Mouse (Mus musculus): ENCODE data around the gene Btc.

Gene Btc

DNA sequence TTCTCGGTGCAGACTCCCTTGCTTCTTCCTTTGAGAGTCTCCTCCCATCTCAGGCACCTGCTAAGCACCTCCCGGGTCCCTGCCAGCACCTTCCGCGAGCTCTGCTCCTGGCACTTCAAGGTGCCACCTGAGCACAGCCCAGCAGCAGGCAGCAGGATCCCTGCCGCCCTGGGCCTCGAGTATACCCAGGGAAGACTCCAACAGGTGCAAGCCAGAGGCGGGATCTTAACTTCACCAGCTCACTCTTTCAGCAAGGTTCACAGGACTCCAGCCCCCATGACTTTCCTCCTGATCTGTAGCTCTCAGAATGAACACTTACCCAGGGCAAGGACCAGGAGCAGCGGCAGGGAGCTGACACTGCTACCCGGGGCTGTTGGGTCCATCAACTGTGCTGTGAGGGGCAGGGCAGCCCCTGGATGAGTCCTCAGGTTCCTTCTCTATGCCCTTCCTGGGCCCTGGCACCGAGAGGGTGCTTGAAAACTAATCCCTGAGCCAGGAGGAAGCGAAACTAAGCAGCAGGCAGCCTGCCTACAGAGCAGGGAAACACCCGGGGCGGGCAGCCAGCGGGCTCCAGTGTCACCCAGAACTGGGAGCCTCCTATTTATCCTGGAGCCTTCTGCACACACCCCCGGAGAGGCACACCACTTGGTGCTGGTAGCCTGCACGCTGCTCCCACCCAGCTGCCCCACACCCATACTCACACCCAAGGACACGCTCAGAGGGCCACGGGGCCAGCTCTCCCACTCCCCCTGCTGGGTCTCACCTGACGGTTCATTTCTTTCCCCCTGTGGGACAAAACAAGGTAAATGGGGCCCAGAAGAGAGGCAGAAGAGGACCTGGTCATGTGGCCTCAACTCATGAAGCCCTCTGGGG, at the start of gene Btc:
Gene Btc, minus strand, starts transcription at position 656 of the 873 bp plus-strand sequence.
- peak; percentile 41 to 62 for DNase-seq (ENCODE audit: low spot score in 2 of 2)

DNA sequence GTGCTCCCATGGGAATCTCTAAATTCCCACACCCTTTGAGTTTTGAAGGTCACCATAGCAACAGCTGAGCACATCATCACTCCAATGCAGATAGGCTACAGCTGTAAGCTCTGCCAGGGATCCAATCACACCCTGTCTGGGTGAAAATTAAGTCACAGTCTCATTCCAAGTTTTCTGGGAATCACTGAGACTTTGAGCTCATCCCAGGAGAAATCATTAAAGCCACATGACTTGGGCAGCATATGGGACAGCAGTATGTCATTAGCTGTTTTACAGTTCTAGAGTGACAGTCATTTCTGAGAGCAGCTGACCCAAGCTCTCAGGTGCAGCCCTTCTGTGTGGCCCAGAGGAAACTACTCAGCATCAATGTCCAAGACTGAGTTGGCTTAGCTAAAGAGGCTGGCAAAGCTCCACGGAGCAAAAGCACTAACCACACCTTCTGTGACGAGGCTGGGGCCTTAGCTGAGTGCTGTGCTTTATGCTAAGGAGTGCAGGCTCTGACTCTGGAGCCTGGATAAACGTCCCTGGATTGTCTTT, 42.3 kb upstream of the Btc start:
- peak in 1 of 2 experiments; percentile 41 for DNase-seq (ENCODE audit: low spot score in 2 of 2)

DNA sequence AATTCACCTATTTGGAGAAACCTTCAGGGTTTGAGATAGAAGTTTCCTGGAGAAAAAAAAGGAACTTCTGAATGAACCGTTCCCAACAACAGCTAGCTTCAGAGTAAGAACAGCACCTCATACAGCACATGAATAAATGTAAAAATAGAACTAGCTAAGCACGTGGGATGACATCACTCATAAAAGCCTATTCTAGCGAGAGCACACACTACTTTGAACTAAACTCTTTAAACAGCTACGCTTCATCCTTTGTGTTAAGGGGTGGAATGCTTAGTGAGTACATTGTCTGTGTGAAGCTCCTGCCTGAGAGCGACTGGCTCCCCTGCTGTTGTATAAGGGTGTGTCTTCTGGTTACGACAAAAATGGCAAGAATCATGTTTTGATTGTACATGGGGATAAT, 33.8 kb upstream of the Btc start:
- DNase-seq (ENCODE audit: low spot score in 2 of 2) = no peak

DNA sequence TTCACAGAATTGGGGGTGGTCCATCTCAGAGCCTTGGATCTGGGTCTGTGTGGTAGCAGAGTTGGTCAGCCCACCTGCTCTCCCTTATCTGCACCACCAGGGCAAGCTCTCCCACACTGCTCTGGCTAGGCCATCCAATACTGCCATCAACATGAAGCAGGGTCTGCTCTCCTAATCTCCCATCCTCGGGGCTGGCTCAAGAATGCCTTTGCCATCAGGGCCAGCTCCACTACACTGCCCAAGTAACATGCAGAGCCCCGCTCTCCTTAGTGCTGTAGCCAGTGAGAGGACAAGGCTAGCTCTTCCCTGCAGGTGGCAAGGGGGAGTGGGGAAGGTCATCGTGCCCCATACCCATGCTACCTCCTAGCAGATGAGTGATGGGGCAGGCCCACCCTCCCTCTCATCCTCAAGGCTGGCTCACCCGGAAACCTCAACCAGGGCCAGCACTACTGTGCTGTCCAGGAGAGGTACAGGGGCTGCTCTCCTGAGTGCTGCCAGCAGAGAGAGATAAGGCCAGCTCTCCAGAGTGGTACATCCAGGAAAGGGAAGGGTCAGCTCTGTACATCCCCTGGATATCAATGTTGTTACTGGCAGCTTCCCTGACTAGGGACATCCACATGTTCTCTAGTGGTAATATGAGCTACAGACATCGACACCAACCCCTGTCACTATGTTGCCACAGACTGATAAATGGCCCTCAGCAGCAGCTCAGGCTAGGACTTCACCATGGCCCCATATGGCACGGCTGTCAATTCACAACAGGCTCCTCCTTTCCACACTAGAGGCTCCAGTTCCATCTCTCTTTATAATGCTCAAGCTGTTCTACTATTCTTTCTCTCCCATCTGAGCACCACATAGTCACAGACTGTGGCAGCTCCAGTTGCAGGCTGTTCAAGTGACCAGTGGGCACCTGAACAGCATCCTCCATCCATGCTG, 32.2 kb upstream of the Btc start:
- DNase-seq (ENCODE audit: low spot score in 2 of 2) = no peak

DNA sequence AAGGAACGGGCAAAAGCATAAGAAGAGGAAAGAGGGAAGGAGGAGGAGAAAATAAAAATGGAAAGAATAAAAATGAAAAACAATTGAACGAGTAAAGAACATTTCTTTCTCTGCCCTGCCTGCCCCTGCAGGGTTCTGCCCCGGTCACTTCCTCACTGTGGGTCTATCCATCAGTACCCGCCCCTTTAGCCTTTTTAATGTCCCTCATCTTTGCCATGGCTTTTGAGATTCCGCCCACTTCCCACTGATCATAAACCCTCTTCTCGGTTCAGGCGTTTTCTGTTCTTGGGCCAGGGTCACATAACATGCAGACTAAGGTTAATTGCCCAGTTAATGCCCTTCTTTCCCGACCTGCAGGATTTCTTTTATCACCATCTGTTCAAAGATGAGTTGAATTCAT, 25.8 kb upstream of the Btc start:
- DNase-seq (ENCODE audit: low spot score in 2 of 2) = no peak

DNA sequence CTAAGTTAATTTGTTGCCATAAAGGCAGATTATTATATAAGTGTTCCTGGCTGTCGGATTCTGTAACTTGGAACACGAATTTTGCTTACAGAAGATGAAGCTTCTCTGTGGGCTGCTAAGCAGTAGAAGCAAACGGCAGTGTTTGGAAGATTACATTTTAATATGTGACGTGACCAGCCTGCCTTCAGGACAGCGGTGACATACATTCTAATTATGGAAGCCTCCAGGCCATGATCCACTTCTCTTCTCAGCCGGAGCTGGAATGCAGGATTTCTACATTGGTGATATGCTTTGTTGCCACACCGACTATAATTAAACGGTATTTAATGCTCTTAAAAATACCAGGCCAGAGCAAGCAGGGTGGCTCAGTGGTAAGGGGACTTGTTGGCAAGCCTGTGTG, 11.0 kb upstream of the Btc start:
- peak; percentile 13 to 49 for DNase-seq (ENCODE audit: low spot score in 2 of 2)

DNA sequence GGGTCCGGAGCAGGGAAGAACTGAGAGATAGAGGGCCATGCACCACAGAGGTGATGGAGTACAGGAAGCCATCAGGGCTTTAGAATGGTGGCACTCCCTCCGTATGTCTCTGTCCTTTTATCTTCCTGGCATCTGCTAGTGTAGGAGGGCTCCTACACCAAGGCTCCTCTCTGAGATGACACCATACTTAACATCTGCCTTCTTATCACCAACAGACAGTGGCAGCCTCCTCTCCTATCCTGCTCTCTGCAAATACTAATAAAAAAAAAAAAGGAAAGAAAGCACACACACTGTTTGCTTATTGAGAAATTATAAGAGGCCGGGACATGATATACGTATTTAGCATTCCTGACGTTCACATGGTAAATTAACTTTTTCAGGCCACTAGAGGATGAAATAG, 1.5 kb upstream of the Btc start:
- DNase-seq (ENCODE audit: low spot score in 2 of 2) = no peak

DNA sequence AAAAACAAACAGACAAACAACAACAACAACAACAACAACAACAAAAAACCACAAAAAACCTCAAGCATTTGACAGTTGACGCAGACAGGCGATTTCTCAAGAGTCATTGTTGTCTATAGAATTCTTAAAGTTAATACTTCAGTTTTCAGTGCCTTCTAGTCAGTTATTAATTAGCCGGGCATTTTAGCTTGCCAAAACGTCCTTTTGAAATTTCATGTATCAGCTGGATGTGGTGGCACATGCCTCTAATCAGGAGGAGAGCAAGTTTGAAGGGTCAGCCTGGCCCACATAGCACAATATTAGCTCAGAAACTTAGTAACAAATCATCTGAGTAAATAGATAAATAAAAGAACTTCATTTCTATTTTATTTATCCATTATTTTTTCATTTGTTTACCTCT, 487 bp upstream of the Btc start:
- DNase-seq (ENCODE audit: low spot score in 2 of 2) = no peak

DNA sequence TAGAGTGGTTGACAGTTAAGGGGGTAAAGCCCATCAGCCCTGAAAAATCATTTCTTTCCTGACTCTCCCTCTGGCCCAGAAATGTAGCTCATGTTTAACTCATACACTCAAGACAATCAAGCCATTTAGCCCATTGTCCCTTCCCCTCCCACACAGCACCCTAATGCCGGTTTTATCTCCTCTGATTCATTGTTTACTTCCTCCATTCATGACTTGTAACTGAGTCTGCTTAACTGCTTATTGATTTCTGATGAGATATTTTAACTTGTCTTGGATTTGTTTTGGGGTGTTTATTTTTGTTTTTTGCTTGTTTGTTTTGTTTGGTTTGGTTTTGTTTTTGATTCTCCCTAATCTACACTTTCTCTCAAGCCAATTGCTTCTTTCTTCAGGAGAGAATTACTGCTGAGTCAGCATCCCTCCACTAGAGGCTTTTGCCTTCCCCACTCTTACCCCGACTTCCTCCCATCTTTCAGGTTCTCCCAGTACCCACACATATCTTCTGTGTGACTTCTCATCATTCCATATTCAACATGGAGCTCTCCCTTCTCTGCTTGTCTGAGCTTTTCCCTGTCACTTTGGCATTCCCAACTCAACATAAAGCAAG, 2.2 kb downstream of the Btc start:
- DNase-seq (ENCODE audit: low spot score in 2 of 2) = no peak

DNA sequence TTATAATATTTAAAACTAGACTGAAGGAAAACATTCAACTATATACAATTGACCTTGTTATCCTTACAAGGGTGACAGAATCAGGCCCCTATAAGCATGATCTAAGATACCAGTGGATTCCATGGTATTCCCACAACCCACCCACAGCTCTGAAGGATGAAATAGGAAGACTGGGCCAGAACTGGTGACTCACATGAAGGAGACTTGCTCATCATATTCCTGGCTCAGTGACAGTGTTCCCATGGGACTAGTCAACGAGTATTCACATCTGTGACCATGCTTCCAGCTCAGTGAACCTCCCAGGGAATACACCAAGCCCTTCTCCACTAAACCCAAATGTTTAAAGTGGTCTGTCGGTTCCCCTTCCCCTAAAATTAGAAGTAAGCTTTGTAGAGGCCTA, 27.3 kb downstream of the Btc start:
- no peak for DNase-seq (ENCODE audit: low spot score in 2 of 2)

DNA sequence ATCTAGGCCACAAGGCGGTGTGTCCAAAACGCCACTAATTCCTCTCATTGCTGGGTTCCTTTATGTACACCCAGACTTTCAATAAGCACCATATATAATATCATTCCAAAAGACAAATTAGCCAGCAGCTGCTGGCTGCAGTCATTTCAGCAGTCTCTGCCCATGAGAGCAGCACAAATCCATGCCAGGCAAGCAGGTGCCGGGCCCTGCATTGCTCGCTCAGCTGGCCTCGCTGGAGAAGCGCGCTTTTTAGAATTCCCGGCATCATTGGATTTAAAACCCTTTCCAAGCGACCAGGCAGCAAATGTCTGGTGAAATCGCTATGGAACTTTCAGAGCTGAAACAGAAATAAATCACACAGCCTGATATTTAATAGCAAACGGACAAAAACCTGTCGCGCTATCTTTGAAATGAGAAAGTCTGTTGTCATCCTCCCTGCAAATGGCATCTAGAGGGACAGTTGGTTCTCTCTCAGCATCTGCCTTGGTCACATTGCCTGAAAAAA, 34.7 kb downstream of the Btc start:
- no peak for DNase-seq (ENCODE audit: low spot score in 2 of 2)

DNA sequence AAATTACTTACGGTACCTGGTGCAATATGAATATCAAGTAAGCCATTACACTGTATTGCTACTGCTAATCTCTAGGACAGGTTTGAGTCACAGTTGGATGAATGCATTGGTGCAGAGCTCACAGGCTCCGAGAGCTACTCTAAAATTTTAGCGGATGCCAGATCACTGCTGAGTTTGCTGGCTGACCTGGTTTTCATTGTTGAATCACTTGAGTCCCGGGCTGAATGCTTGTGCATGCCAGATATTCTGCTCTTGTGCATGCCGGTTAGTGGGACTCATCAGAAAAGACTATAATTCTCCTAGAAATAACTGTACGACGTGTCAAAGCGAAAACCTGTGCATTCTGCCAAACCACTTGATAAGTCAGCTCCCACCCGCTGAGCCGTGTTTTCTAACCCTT, 35.9 kb downstream of the Btc start:
- peak; percentile 14 to 15 for DNase-seq (ENCODE audit: low spot score in 2 of 2)

DNA sequence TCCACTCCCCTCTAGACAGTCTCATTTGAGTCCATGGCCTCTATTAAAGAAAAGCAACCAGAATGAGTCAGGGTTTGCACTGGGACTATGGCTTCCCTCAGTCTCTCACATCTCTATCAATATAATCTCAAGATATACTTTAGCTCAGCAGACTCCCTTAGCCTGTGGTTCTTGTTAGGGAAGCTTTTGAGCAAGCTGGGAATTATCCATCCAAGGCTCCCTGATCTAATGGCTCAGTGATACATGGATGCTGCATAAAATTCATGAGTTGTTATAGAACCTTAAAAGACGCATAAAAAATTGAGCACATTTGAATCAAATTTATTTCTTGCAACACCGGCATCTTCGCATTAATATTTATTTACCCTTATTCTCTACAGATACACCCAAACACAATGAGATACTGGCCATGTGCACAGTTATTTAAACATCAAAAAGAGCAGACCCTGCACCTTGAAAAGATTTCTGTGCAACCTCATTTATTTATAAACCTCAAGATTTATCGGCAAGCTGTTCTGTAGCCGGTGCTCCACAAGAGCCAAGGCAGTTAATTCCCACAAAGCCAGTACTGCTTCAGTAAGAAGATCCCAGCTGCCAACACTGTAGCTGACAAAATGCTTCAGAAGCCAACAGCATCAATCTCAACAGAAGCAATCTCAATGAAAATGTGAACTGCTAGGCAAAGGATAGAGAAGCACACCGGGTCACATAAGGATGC, 39.4 kb downstream of the Btc start:
- peak in 1 of 2 experiments; percentile 21 for DNase-seq (ENCODE audit: low spot score in 2 of 2)

DNA sequence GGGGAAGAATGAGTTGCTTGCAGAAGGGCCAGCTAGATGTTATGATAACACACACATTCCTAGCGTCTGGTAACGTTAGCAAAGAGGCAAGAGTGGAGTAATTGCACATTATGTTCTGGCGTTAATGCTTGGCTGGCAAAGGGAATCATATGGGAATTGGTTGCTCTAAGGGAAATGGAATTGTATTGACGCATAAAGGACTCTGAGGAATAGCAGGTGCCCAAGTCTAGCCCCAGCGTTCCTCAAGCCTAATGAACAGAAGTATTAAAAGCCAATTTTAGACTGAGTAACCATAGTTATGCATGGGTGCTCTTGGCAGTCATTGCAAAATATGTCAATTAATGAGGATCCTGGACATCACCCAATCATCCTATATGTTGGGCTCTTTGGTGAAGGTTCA, 50.1 kb downstream of the Btc start:
- DNase-seq (ENCODE audit: low spot score in 2 of 2) = no peak

DNA sequence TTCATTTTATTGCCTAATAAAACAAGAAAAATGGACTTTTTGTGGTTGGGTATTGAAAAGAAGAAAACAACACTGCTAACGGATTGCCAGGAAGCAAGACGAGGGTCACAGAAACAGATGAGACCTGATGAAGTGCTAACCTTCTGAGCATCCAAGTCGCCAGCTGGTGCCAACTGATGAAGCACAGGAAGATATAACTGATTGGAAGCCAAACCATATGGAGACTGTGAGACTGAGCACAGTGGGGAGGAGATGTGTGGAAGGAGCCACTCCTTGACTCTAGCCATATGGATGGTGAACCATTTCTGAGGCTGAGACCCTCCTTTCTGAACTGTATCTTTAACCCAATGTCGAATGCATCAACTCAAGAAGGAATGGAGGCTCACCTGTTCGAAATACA, 57.1 kb downstream of the Btc start:
- DNase-seq (ENCODE audit: low spot score in 2 of 2) = no peak

DNA sequence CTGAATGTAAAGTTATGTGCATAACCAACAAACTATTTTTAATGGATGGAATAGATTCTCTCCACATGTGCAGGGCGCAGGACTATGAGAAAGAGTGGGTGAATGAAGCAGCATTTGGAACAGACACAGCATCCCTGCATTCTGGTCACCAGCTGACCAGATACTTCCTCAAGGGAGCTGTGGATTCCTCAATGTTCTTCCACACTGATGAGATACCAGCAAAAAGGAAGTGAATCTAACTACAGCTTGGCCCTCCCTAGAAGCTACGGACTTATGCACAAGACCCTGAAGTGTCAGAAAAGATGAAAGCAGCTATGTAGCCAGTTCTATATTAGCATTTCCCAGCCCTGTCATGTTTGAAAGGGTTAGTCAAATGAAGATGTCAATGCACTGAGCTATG, 57.7 kb downstream of the Btc start:
- no peak for DNase-seq (ENCODE audit: low spot score in 2 of 2)

DNA sequence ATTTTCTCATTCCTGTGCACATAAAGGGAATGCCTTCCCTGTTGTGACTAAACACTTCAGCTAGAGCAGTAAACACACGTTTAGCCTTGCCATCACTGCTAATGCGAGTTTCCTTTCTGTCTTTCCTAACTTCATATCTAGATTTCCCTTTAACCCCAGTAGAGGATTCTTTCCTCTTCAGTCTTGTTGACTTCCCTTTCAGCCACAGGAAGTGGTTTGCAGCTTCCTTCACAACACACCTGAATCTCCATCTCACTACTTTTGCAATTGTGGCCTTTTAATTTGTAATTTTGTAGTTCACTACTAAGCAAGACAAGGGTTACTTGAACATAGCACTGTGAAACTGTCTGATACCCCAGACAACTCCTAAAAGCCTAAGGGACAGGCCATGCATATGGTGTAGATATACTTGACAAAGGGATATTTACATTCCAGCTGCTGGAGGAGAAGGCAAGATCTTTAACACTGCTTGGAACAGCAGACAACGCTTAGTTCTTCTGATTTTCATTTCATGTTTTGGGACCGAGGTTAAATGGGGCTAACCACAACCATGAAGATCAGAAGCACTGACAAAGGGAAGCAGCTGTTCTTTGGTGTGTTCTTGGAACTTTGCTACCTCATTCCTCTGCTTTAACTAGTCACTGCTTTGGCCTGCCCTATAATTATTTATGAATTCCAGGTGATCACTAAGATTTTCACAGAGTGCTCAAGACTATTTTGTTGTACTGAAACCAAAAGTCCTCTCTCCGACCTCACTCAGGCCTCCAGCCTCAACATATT, 60.6 kb downstream of the Btc start:
- DNase-seq (ENCODE audit: low spot score in 2 of 2) = no peak

DNA sequence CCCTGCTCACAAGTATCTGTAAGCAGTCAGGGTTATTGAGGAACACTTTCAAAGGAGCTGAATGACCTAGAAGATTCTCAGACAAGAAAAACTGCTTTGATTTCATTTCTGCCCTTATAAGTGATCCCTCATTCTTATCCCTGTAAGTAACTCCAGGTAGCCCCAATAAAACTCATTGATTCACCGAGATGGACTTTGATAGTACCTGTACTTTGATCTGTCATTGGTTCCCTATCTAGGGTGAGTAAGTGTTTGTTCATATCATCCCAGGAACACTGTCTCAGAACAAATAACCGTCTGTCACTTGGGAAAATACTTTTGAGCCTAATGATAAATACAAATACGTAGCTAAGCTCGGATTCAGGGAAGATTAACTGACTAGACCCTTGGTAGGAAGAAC, 68.6 kb downstream of the Btc start:
- no peak for DNase-seq (ENCODE audit: low spot score in 2 of 2)

DNA sequence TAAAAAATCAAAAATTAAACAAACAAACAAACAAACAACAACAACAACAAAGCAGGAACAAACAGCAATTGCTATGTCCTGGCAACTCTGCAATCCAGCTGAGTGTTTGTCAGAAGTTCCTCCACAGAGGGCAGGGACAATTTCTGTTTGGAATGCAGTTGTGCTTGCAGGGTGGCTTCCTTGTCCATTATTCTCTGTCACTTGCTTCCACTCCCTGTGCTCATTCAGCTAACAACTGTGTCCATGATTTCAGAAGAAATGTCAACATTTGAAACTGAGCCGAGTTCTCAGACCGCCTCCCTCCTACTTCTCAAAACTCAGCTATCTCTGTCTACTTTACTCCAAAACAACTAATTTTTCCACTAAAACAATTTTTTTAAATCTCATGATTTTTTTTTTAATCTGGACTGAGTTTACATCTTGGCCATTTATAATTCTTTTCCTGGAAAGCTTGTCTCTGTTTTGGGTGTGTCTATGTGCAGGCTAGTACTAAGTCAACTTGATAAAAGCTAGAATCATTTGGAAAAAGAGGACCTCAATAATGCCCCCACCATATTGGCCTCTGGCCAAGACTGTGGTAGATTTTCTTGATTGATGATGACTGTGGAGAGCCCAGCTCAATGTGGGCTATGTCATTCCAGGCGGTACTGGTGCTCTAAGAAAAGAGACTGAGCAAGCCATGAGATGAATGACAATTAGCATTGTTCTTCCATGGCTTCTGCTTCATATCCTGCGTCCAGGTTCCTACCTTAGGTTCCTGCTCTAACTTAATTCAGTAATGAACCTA, 70.5 kb downstream of the Btc start:
- DNase-seq (ENCODE audit: low spot score in 2 of 2) = no peak

DNA sequence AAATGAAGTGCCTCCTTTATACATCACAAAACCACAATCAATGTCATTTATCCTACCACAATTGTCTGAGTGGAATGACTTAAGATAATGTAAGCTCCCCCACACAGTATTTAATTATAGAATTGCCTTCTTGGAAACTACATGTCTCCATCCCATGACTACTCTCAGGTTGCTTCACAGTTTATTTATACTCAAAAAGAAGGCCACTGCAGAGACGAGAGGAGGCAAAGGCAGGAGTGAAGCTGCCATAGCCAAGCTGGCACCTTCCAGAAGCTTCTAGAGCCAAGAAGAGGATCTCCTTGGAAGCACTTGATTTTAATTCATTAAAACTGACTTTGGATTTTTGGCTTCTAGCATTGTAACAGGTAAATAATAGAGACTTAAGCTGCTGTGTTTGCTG, 81.0 kb downstream of the Btc start:
- DNase-seq (ENCODE audit: low spot score in 2 of 2) = no peak
